Mouse (Mus musculus) bone marrow macrophage, adult 2 months (primary cell): Measurements from ENCODE around the gene Prkcb. TPM values are rescaled to one million over a fixed set of nuclear protein-coding genes. Genes with fewer than 3 reads are reported as not detected.

ENCODE experiments used
- H3K27ac ChIP-seq: 2 replicates; pipeline ENCODE4 v1.5.1; 2012; ENCODE audit warnings: low read depth, low read length; ENCODE audit not compliant: insufficient read depth
- H3K4me1 ChIP-seq: 2 replicates; pipeline ENCODE4 v1.6.1; 2012; ENCODE audit warnings: low read length; ENCODE audit not compliant: control insufficient read depth, insufficient read depth
- H3K4me3 ChIP-seq: 2 replicates; pipeline ENCODE4 v1.5.1; 2012; ENCODE audit warnings: mild to moderate bottlenecking, low read length, moderate library complexity; ENCODE audit not compliant: insufficient read depth
- CTCF ChIP-seq: IDR thresholded peaks from 2 replicates; pipeline ENCODE4 v1.5.1; 2012; ENCODE audit warnings: low read depth, mild to moderate bottlenecking, low read length, moderate library complexity
- POLR2A ChIP-seq: IDR thresholded peaks from 2 replicates; pipeline ENCODE4 v1.6.1; 2012; ENCODE audit warnings: mild to moderate bottlenecking, low read depth, low read length, borderline replicate concordance
- polyA plus RNA-seq: library from polyadenylated mRNA; stranded (reverse); fragments of >200 nt; gene quantifications from 2 replicates; pipeline ENCODE4 v1.2.4, GENCODE M21; 2012; ENCODE audit not compliant: missing spikeins, insufficient read depth, insufficient read length

The Prkcb gene
- polyA plus RNA-seq, 1 experiment, result 196 TPM

DNA sequence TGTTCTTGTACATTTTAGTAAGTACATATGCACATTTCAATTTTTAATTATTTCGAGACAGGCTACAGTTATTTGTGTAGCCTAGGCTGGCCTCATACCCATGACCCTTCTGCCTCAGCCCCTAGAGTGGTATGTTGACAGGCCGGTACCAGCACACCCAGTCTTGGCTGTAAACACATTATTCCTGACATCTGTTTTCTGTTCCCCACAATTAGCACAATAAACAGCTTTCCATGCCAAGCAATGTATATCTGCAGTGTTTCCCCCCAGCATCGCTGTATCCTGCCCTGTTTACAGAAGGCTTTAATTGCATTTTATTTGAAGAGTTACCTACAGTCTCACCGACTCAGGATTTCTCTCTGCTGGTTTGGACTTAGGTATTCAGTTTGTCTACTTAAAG is 64.8 kb downstream of the Prkcb start:
- peaks cover 26% of the 10 kb centered on the region for H3K4me1 ChIP-seq
- no peak for TF ChIP-seq POLR2A
- TF ChIP-seq CTCF, result no peak
- no peak overlapping the region for H3K4me3 ChIP-seq
- H3K27ac ChIP-seq, result no peak overlapping the region

DNA sequence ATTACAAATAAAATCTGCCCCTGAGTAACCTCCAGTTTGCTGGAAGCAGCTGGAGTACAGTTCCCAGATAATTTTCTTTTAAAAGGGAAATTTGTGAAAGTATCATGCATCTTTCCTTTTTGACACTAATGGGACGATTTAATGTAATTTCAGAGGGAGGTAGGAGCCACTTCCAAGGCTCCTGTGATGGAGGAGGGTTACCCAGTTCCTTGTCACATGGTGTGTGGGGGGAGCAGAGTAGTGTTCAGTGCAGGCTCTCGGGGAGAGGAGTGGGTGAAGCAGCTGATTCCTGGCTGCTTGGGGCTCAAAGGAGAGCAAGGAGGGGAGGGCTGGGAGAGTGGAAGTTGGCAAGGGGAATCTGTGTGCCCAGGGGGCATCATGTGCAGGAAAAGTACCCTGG is 68.4 kb downstream of the Prkcb start:
- Histone ChIP-seq H3K27ac (no peak overlapping the region), H3K4me3 (no peak overlapping the region), H3K4me1 (peaks cover 35% of the 10 kb centered on the region)
- TF ChIP-seq POLR2A (no peak), CTCF (no peak)

DNA sequence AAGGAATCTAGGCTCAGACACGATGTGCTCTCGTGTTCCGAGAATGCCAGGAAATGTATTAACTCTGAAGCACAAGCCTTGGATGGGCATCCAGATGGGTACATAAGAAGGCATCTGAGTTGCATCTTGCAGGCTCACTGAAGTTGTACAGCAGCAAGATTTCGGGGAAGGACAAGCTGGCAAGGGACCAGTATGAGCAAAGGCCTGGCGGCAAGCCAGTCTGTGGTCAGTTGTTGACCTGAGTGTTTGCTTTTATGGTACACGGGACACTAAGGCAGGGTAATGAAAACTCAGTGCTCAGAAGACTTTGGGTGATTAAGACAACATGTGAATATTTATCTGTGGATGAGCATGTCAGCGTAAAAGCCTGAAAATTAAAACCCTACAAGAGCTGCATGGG is 69.3 kb downstream of the Prkcb start:
- H3K27ac ChIP-seq, result no peak overlapping the region
- no peak overlapping the region for H3K4me3 ChIP-seq
- TF ChIP-seq POLR2A (no peak), CTCF (no peak)
- peaks cover 35% of the 10 kb centered on the region for H3K4me1 ChIP-seq

DNA sequence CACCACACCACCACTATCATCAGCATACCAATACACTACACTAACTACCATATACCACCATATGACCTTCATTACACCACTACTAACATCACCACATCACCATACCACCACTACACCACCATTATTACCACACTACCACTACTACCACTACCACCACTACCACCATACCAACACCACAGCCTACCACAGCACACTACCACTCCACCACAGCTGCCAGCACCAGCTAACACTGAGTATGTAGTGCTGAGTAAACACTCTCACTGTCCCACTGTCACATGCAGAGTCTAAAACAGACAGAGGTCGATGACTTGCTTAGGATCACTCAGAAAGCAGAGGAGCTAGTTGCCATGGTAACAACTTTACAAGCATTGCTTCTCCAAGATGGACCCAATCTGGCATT is 78.1 kb downstream of the Prkcb start:
- Histone ChIP-seq H3K4me3 (no peak overlapping the region), H3K4me1 (peaks cover 3% of the 10 kb centered on the region; the same call in 1 of the 2 replicates), H3K27ac (no peak overlapping the region)
- TF ChIP-seq POLR2A, result no peak
- no peak for TF ChIP-seq CTCF

DNA sequence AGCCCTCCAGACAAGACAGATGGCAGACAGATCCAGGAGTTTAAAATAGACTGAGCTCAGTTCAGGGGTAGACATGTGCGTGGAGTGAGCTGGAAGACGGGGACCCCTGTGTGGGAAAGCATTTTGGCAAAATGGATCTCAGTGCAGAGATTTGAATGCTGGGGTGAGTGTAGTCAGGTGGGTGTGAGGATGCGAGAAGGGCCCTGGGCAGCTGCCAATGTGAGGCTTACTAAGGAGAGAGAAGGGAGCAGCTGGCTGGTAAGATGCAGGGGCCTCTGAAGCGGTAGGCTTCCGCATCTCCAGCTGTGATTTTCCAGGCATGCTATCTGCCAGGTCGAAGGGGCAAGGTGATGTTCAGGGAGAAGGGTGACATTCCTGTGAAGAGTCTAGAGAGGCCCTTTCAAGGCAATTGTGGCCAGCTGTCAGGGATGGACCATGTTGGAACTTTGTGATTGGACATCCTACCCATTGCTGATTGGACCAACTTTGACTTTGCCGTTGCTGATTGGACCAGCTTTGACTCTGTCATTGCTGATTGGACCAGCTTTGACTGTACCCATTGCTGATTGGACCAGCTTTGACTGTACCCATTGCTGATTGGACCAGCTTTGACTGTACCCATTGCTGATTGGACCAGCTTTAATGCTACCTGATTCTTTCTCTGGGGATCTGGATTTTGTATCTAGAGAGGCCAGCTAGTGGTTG is 78.9 kb downstream of the Prkcb start:
- peaks cover 3% of the 10 kb centered on the region; the same call in 1 of the 2 replicates for H3K4me1 ChIP-seq
- TF ChIP-seq POLR2A (no peak), CTCF (no peak)
- no peak overlapping the region for H3K27ac ChIP-seq
- no peak overlapping the region for H3K4me3 ChIP-seq

DNA sequence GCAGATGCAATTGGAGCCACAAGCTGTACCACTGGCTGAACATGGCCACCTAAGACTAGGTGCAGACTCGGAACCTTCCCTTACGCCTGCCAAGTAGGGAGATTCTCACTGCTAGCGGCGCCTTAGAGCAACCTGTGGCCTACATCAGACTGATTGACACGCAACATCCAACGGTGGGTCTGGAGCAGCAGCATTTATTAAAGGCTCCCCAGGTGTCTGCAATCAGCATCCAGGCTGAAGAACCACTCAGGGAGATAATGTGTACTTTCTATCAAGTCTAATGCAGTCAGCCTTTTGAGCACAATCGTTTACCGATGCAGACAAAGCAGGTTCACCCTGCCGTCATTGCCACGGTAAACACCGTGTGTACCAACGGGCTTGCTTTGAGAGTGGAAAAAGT is 81.9 kb downstream of the Prkcb start:
- Histone ChIP-seq H3K4me3 (no peak overlapping the region), H3K27ac (no peak overlapping the region), H3K4me1 (peaks cover 3% of the 10 kb centered on the region; the same call in 1 of the 2 replicates)
- no peak for TF ChIP-seq POLR2A
- no peak for TF ChIP-seq CTCF

DNA sequence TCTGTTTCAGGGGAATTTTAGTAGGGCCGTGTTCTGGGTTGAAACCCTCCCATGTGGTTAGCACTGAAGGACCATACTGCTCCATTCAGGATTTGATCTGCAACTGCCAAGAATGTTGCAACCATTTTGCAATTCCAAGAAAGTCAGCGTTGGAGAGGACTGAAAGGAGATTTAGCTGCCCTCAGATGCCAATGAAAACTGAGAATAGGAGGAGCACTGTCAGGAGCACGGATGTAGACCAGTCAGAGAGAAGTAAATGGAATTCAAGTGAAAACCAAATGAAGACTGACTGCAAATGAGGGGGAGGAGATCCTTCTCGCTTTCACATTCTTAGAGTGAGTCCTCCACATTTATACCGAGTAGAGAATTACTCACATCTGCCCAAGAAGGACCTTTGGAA is 83.4 kb downstream of the Prkcb start:
- TF ChIP-seq CTCF, result no peak
- no peak for TF ChIP-seq POLR2A
- Histone ChIP-seq H3K27ac (no peak overlapping the region), H3K4me1 (peaks cover 3% of the 10 kb centered on the region), H3K4me3 (no peak overlapping the region)

DNA sequence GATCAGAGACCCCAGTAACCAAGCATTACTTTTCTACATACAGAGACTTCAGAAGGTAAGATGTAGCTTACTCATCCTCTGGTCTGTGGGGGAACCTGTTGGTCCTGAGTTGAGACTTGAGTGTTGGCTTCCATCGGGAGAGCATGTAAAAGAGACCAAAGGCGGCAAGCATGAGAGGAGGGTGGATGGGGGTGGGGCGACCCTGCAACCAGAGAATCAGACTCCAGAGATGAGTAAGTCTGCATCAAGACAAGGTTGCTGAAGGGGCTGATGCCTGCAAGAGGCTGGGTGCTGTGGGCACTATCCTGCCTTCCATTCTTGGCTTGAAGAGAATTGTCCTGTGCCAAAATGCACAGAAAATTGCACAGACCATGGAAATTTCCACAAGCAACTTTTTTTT is 83.8 kb downstream of the Prkcb start:
- H3K27ac ChIP-seq, result no peak overlapping the region
- H3K4me3 ChIP-seq, result no peak overlapping the region
- TF ChIP-seq CTCF (no peak), POLR2A (no peak)
- H3K4me1 ChIP-seq, result peaks cover 5% of the 10 kb centered on the region

DNA sequence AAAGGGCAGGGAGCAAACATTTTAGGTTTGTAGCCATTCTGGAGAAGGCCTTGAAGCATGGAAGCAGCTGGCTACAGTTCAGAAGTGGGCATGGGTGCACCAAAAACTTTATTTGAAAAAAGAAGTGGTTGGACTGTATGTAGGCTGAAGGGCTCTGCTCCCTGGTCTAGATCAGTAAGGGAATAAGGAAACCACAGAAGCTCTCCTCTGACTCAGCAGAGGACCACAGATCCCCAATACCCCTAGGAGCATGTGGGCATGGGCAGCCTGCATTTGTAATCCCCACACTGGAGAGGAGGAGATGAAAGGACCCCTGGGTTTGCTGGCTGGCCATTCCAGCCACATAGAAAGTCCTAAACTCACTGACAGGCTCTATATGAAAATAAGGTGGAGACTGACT is 88.3 kb downstream of the Prkcb start:
- Histone ChIP-seq H3K27ac (no peak overlapping the region), H3K4me1 (peaks cover 8% of the 10 kb centered on the region)
- no peak for TF ChIP-seq CTCF

DNA sequence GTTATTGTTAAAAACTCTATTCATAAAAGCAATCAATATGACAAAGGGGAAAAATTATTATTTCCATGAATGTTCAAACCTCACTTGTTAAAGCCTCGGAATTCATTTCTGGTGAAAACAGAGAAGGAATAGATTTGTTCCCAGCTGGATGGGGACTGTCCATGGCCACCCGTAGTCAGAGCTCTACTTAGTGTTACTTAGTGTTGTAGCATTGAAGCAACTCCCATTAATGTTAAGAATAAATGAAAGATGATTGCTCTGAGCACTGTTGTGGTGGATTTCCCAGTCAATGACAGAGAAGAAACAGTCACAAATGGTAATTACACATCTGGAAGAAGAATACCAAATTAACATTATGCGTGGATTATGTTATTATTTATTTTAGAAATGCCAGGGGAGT is 89.4 kb downstream of the Prkcb start:
- Histone ChIP-seq H3K4me3 (no peak overlapping the region), H3K4me1 (peaks cover 11% of the 10 kb centered on the region), H3K27ac (no peak overlapping the region)

More for the DNA sequence above, 88.3 kb downstream of the Prkcb start:
- no peak overlapping the region for H3K4me3 ChIP-seq

More for the DNA sequence above, 89.4 kb downstream of the Prkcb start:
- TF ChIP-seq POLR2A (no peak), CTCF (no peak)
